Mouse (Mus musculus): ENCODE data around the gene Ttll1. TPM values are rescaled to one million over a fixed set of nuclear protein-coding genes. Genes with fewer than 3 reads are reported as not detected.
A peak's percentile ranks its signal among the peaks of the same experiment; 100 is the strongest.

The Ttll1 gene
- 10 to 100 TPM; 33.8 to 38.1 TPM for total RNA-seq (2021)

DNA sequence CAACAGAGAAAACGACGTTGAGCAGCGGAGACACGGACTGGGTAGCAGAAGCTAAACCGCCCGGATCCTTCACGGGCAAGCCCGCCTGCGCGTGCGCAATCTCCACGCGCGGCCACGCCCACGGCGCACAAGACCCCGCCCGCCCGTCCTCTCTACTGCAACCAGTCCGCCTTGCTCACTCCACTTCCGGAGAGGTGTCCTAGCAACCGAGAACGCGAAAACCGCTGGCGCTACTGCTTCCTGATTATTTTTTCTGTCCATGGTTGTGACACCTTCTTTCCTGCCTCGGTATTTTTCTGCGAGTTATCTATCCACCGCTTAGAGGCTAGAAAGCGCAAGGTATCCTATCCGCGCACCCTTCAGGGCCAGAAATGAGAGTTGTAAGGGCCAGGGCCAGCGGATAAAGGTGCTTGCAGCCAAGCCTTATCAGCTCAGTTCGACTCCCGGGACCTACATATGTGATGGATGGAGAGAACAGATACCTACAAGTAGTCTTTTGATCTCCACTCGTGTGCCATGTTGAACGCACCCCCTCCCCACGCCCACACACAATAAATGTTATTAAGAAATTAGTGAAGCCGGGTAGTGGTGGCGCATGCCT, at the start of gene Ttll1:
Gene Ttll1 (minus strand): TSS at position 89 of the 601 bp plus-strand sequence.
- peak; percentile 93 to 94 for DNase-seq

- DNase-seq: peak; percentile 81 to 86
These were observed 44.7 kb upstream of the Ttll1 start for GRCm38 (mm10) chr15:83555161-83555974.

DNA sequence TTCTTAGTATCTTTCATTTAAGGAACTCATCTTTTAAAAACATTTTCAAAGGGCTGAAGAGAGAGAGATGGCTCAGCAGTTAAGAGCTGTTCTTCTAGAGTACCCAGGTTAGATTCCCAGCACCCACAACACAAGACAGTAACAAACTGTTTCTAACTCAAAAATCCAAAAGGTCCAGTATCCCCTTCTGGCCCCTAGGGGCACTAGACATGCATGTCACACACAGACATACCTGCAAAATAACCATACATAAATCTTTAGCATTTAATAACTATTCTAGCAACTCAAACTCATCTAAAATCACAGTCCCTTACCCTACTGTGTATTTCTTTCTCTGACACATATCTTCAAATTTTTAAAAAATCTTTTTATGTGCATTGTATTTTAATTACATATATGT, 43.1 kb upstream of the Ttll1 start:
- no peak for DNase-seq

DNA sequence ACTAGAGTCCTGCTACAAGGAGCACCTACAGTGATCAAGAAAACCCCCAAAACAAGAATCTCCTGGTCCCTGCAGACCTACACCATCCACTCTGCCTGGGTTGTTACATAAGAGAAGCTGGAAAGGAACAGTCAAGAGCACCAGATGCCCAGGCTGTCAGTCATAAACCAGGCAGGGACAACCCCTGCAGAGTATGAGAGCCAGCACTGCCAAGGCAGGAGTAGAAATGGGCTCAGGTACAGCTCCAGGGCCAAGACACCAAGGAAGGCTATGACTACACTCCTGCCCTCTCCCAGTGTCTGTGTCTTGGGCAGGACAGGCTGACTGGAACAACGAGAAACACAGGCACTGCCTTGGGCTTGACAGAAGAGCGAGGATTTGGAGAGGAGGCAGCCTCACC, 39.4 kb upstream of the Ttll1 start:
- no peak for DNase-seq

DNA sequence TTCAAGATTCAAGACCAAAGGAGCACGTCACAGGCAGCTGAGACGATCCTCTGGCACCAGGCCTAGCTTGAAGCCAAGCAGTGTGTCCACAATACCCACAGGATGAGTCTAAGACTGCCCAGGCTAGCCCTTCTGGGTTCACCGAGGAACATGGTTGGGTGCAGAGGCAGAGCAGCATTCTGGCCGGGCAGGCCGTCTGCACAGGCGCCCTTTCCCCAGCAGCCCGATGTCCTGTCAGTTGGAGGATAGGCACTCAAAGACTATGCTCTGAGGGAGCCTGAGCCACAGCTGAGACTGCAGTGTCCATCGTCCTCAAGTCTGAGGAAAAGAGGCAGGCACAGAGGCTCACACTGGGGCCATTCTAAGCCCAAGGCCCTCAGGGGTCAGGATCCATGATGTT, 36.5 kb upstream of the Ttll1 start:
- no peak for DNase-seq

DNA sequence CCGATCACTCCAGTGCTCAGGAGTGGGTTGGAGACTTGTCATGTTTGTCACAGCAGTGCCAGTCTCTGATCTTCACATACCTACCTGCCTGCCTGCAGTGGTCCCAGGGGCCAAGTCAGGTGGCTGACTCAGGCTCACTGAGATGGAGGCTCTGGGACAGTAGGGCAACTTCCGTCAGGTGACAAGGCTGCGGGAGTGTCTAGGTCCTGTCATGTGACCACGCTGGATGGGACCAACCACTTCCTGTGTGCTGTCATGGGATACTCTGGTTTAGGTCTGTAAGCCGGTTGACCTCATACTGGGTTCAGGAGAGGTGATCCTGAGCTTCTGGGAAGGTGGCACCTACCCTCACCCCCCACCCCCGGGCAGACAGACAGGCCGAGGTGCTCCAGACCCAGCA, 35.3 kb upstream of the Ttll1 start:
- DNase-seq: no peak

GRCm38 (mm10) chr15:83541647-83542287, 31.1 kb upstream of the Ttll1 start:
- no peak for DNase-seq

DNA sequence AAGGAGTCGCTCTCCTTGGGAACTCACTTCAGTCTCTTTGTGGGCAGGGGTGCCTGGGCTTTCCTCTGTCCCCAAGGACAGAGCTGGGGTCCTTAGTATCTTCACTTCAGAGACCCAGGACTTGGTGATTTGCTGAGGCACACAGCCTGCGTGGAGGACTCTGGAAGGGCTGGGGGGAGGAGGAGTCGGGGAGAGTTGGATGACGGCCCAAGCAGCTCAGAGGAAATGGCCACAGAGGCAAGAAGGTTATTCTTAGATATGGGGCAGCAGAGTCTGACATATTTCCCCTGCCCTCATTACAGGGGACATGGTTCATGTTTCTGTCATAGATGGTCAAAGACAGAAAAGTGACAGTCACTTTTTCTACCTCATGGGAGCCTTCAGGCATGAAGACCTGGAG, 29.2 kb upstream of the Ttll1 start:
- no peak for DNase-seq

DNA sequence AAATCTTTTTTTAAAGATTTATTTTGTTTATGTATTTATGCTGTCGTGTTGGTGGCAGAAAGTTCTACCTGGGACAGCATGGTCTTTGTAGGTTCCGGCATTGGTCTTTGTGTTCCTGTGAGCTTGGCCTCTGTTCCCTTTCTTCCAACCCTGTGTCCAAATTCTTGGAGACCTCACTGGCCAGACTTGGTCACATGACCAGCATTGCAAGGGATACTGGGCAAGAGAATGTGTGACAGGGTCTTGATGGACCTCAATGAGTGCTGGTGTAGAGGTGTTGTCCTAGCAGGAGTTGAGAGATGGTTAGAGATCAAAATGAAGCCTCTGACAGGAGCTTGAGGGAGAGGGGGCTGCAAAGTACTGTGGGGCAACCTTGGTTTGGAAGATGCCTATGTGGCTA, 28.2 kb upstream of the Ttll1 start:
- no peak for DNase-seq

DNA sequence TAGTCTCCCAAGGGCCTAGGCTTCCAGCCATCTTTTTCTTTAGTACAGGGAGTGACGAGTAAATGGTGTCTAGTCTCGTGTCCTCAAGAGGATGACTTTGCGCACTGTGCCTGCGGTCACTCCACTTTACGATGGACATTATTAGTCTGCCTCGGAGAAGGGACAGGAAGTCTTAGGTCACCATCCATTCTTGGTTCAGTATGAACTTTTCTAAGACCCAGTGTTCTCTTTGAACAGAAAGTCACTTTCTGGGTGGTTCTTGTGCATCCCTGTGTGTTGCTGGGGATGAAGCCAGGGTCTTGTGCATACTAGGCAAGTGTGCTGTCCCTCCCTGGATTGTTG, 25.2 kb upstream of the Ttll1 start:
- no peak for DNase-seq

DNA sequence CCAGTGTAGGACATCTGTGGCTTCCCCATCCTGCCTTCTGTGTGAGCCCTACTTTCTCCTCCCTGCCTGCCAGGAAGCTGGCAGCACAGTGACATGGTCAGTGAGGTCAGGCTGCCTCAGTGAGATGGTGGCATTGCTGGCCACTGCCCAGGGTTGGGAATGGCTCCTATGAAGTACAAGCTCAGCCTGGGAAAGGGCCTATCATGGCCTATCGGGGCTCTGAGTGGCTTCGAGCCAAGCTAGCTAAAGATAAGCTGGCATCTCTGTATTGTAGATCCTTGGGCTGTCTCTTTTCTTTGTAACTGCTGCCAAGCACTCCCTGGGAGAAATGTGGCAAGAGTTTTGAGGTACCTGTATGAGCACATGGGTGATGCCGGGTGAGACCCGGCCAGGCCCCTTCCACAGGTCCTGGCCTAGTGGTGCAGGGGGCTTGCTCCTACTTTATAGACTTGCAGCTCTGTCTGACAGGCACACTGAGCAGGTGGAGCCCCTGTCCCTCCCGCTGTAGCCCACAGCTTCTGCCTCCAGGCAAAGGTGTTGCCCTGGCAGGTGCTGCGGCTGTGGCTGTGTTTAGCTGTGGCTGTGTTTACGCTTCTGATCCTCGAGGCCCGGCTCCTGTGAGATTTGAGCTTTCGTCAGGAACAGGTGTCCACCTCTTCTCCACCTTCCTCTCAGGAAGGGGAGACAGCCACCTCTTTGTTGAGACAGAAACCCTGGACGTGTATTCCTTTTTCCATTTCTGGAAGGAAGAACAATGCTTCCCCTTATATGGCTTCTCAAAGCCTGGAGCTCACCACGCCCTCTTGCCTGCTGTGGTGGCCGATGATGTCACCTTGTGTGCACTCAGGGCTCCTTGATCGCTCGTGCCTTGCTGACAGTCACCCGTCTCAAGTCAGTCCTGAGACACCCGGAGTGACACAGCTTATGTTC, 24.5 kb upstream of the Ttll1 start:
- DNase-seq: no peak

DNA sequence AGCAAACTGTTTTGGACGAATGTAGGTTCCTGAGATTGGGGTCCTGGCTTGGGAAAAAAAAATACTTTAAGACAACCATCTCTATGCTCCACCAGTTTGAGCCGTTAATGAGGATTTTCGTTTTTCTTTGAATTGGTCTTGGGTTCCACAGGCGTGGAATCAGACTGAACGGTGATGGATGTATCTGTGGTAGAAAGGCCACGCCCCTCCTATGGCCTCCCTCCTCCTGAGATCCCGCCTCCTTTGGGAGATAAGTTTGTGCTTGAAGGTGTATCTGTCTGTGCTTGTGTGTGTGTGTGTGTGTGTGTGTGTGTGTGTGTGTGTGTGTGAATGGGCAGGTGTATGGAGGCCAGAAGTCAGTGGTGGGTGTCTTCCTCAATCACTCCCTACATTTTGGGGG, 21.9 kb upstream of the Ttll1 start:
- DNase-seq: no peak

DNA sequence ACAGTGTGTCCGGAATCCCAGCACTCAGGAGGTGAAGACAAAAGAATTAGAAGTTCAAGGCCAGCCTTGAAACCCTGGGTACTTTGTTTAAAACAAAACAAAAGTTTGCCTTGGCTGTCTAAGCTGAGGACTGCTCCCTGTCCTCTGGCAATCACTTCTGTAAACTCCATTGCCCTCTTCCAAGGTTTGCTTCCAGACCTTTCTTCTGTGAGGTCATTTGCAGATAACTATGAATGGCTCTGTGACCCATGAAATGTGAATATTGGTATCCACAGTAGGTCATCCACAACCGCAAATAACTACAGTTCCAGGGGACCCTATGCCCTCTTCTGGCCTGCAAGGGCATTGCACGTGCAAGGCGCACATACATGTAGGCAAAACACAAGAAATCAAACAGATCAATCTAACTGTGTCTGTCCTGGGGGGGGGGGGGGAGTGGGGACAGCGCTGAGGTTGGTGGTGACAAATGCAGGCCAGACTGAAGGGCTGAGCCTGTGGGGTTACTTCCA, 21.3 kb upstream of the Ttll1 start:
- DNase-seq: no peak

GRCm38 (mm10) chr15:83530688-83531087, 20.0 kb upstream of the Ttll1 start:
- DNase-seq: no peak

DNA sequence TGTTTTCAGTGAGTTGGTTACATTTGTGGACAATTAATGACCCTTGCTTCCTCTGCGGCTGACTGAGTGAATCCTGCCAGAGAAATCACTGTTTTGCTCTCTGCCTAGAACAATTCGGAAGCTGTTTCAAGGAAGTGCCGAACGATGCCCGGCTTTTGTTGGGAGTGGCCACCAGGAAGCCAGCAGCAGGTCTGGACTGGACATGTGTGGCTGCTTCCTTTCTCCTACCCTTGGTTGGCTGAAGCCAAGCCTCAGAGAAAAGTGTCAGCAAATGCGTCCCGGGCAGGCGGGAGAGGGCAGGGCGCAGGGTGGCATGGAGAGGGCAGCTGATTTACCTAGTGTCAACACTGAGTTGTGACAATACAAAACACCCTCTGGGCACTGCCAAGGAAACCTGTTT, 19.5 kb upstream of the Ttll1 start:
- no peak for DNase-seq

DNA sequence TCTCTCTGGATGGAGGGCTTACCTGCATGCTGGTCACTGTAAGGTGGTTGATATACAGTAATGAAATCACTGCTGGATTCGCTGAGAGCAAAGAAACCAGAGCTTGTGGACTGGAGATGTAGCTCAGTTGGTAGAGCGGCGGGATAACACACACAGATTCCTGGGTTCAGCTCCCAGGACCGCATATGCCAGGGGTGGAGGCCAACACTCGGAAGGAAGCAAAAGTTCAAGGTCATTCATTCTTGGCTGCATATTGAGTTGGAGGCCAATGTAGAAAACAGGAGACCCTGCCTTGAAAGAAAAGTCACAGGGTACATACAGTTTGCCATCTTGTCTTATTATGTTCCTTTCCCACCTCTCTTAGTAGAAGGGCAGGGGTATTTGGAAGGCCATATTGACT, 19.1 kb upstream of the Ttll1 start:
- no peak for DNase-seq

DNA sequence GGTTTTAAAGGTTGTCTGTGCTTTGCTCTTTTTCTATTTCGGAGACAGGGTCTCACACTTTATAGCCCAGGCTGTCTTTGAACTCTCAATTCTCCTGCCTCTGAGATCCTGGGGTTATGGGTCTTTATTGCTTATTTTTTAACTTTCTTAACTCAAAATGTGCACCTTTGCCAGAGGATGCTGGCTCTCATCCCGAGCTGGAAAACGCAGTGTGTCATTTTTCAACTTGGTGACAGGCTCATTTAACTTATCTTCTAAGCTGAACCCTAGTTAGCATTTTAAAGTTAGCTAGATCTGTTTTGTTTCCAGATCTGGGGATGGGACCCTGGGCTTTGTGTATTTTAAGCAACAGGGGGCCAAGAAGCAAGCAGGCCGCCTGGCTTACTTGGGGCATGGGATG, 18.2 kb upstream of the Ttll1 start:
- DNase-seq: no peak

DNA sequence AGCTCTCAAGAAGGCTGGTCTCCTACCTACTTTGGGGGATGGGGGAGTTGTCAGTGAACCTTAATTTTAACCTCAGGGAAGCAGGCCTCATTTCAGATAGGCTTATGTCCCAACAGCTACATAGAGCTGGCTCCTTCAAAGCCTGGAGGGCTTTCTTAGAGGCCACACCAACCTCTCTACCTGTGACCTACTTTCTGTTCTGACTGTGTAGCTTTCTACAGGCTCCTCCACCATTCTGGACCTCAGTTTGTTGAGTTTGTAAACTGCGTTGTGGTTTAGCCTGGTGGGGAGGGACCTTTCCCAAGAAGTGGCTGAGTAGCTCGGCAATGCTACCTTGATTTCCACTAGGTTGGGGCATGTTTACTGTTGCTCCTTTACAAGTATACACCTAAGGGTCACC, 17.1 kb upstream of the Ttll1 start:
- no peak for DNase-seq

DNA sequence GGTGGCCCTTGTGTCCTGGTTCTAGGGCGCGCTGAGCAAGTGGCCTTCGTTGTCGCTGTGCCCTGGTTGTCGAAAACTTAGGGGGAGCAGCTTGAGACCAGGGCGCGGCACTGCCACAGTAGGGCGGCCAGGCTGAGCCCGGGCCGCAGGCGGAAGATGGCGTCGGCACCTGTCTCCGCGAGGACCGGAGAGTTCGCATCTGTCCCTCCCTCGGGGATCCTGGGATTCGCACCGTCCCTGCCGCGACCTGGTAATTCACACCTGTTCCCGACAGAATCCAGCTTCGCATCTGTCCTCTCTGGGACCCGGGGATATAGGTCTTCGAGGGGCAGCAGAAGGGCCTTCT, 16.4 kb upstream of the Ttll1 start:
- no peak for DNase-seq

- no peak for DNase-seq
These were observed 15.9 kb upstream of the Ttll1 start, which contains the start of gene Bik for GRCm38 (mm10) chr15:83526424-83527091. Gene Bik, plus strand, starts transcription at chr15:83526862.

GRCm38 (mm10) chr15:83524333-83524729, 13.6 kb upstream of the Ttll1 start:
- DNase-seq: no peak

Measured in layer of hippocampus, postnatal 36 days (tissue).